Mouse (Mus musculus) spleen, adult 18-20 months (tissue): ENCODE measurements around the gene Thsd4.

Source experiments
- DNase-seq, 2 experiments: peaks; one replicate each; pipeline ENCODE4 v3.0.0; 2022; ENCODE audit warnings: mixed read lengths in 2 of 2

Gene Thsd4

GRCm38 (mm10) chr9:60454406-60455076 lies 67.3 kb downstream of the Thsd4 start:
- no peak for DNase-seq

DNA sequence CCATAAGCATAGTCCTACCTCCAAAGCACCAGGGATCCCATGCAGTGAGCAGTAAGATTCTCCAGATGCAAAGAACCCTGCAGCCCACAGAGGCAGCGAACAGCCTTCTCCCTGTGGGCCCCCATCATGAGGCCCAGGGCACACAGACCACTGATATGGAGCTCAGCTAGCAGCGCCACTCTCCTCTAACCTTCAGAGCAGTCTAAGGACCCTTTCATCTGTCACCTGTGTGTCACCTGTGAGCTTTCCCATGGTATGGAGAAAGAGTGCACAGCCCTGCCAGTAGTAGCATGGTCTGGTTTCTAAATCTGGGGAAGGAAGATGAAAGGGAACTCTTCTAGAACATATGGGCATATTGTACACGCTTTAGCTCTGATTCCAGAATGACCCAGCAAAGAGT lies 72.3 kb downstream of the Thsd4 start:
- no peak for DNase-seq

DNA sequence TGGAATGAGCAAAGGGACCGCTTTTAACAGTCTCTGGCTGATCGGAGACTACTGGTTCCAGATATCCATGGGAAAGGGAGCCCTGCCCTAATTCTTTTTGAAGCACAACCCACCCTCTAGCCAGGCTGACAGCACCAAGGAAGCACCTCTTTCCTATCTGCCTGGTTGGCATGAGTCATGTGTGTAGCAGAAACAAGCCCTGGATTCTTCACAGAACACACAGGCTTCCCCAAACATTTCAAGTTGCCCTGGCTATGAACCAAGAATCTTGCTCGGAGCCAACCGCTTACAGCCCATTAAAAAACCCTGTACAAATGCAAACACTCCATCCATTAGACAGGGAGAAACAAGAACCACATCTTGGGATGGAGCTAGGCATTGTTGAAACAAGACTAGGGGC lies 76.0 kb downstream of the Thsd4 start:
- DNase-seq = no peak

- DNase-seq = no peak
Measured at GRCm38 (mm10) chr9:60441274-60441902, 80.5 kb downstream of the Thsd4 start.

- no peak for DNase-seq
Measured at GRCm38 (mm10) chr9:60440506-60440905, 81.3 kb downstream of the Thsd4 start.

DNA sequence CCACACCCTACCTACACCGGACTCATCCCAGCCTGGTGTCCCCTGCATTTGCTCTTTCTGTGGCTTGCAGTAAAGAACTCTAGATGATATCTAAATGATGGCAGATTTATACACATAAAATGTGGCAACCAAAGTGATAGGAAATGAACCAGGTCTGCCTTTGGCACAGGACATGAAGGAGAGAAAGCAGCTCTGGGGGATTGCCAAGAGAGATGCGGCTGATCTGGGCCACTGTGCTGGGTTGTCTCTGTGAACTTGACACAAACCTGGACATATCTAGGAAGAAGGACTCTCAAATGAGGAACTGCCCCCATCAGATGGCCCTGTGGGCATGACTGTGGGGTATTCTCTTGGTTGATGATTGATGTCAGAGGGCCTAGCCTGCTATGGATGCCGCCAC lies 85.6 kb downstream of the Thsd4 start:
- no peak for DNase-seq

GRCm38 (mm10) chr9:60434093-60434492 lies 87.8 kb downstream of the Thsd4 start:
- DNase-seq = no peak

DNA sequence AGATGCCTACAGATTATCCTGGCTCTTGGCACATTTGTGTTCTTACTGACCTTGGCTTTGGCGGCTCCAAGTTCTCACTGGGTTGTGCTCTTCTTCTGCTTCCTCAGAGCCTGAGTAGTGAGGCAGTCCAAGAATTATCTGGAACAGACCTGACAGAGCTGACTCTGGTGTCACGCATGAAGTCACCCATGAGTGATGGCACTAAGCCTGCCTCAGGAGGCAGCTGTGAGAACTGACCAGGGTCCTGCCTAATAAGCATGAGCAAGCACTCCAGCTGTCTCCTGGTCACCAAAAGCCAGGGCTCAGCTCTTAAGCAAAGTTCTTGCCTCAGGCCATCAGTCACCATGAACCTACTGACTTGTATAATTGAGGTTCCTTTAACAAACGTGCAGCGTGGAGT lies 89.9 kb downstream of the Thsd4 start:
- no peak for DNase-seq

DNA sequence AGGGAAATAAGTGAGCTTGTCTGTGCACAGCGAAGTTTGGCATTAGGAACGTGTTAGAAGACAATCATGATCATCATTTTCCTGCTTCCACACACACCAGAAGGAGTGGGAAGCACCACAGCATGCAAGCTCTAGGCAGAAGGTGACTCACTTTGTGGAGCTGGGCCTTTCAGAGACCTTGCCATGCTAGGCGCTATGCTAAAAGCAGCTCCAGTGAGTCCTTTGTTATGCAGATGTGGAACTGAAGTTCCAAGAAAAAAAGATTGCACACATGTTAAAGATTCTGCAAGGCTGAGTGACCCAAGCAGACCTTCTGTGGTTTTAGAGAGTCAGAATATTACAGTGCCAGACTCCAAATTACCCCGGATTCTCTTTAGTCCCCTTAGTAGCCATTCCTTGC lies 91.8 kb downstream of the Thsd4 start:
- no peak for DNase-seq

DNA sequence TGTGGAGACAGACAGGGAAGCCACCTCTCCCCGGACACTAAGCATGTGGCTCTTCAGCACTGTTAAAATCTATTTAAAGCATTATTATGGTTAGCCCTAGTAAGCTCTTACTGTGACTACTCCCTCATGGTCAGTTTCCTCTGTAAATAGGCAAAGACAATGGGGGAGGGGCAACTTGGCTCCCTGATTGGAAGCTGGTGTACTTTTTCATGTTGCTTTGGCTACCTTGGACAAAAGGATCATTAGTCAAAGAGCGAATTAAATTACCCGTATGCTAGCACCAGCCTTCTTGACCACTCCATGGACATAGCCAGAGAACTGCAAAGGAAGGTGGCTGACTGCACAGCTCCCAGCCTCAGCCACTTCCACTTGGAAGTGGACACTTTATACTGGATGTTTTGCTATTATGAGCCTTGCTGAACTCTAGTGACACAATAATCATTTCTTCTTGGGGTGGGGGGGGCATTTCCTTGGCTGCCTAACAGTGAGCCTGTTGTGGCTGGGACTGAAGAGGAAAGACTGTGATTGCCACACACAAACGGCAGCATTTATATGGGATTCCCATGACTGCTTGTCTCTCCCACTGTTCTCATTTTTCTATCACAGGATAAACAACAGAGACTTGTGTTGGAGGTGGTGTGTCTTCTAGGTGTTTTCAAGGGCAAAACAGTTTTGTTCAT lies 107.6 kb downstream of the Thsd4 start:
- no peak for DNase-seq

DNA sequence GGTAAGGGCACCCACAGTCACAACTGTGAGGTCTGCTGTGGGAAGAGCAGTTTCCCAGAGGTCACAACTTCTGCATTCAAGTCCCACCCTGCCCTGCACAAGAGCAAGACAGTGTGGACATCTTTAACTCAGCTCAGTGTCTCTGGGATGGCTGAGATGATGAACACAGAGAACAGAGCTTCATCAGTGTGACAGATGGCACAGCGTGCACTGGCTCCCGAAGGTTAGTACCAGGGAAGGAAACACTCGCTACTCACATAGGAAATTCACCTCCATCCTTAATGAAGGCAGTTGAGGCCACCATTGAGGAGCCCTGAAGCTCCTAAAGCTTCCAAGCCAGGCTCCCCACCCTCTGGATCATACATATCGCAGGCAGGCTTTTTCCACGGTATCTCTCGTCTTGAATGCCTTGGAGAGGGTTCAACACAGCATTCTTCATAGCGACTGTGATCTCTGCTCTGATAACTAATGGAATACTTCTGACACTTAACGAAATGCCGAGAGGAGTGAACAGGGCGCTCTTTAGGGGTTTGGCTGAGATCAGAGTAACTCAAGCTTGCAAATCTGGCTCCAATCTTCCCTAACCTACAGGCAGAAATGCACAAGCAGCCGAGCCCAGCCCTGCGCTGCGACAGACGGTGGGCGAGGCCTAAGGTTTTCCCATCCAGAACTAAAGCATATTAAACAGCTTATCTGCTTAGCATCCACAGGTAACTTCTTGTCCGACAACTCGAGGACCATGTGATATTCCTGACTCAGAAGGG lies 110.8 kb downstream of the Thsd4 start:
- no peak for DNase-seq

DNA sequence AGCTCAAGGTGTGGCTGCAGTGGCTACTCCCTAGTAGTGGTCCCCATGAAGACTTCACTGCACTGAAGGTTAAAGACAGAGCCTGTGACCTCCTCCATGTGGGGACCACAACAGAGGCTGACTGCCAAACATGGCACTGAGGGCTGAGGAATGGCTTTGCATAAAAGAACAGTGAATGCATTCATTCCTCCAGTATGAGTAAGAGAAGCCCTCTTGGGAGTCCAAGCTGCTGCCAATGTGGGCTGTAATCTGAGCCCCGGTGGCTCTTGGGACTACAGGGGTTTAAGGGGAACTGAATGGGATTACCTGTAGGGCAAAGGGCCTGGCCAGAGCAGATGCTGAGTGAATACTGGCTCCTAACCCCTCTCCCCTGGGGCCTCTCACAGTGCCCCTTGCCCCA lies 114.5 kb downstream of the Thsd4 start:
- DNase-seq = no peak

GRCm38 (mm10) chr9:60405777-60406176 lies 116.1 kb downstream of the Thsd4 start:
- no peak for DNase-seq

DNA sequence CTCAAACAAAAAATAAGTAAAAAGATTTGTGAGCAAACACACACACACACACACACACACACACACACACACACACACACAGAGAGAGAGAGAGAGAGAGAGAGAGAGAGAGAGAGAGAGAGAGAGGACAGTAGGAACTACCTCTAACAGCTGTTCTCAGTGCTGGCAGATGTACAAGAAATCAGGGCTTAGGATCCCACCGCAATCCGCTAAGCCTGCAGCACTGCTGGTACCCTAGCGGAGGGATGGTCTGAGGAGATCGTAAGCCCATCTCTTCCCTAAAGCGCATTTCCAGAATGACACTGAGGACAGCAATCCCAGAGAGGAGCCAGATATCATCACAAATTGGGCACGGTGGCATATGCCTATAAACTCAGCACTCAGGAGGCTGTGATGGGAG lies 119.2 kb downstream of the Thsd4 start:
- DNase-seq = no peak

DNA sequence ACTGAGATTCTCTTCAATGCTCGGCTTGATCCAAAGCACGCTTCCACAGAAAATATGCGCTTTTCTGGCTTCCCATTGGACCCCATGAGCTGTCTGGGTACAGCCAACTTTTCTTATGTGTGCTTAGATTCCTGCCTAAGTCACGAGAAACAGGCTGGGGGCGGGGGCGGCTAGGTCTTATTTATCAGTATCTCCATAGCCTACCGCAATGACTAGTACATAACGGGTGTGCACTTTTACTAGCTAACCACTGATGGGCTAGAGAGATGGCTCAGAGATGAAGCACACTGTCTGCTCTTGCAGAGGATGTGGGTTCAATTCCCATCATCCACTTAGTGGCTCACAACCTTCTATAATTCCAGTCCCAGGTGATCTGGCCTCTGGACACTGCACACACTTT lies 121.8 kb downstream of the Thsd4 start:
- no peak for DNase-seq

DNA sequence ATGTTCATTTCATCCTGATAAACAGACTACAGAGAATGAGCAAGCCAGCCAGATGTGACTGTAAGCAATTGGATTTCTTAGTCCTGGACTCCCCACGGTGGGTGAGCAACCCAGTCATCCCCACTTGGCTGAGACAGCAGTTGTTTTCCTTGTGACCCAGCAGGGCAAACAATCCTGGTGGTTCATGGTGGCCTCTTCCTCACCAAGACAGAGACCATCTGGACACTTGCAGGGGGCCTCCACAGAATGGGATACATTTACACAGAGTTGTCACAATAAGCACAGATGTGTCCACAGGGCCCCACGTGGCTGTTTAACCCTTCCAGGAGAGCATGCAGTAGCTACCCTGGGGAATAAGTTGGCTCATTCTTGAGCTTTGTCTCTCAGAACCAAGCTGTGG lies 123.8 kb downstream of the Thsd4 start:
- no peak for DNase-seq

- no peak for DNase-seq
Measured at GRCm38 (mm10) chr9:60396096-60396495, 125.8 kb downstream of the Thsd4 start.

GRCm38 (mm10) chr9:60392916-60393315 lies 128.9 kb downstream of the Thsd4 start:
- DNase-seq = no peak

- DNase-seq = no peak
Measured at GRCm38 (mm10) chr9:60384751-60385150, 137.1 kb downstream of the Thsd4 start.

DNA sequence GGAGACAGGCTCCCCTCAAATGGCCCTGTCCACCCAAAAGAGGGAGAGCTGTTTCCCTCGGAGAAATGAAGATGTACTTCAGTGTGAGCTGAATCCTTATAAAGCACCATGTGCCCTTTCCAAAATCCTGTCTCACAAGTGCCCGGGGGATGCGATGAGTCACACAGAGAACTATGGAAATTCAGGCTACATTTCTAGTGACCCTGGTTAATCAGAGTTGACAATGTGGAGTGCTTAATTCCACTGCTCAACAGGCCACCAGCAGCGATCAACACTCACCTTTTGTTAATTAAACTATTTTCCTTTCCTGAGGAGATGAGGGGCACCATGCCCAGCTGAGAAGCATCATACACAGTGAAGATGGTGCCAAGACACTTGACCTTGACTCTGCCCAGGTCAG lies 138.9 kb downstream of the Thsd4 start:
- DNase-seq = no peak

DNA sequence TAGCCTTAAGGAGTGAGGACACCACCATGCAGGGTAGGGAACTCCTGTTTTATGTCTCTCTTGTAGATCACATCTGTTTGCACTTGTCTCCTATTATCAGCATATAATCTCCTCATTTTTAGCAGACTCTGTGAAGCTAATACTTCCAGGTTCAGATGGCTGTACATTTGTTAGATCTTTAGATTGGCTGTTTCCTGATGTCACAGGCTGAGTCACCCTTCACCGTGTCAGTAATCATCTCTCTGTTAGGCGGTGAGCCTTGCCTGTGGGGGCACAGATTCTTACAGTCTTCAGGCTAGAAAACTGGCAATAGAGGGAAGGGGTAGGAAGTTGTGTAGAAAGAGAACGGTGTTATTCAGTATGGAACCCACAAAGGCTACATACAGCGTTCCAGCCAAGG lies 139.3 kb downstream of the Thsd4 start:
- no peak for DNase-seq

DNA sequence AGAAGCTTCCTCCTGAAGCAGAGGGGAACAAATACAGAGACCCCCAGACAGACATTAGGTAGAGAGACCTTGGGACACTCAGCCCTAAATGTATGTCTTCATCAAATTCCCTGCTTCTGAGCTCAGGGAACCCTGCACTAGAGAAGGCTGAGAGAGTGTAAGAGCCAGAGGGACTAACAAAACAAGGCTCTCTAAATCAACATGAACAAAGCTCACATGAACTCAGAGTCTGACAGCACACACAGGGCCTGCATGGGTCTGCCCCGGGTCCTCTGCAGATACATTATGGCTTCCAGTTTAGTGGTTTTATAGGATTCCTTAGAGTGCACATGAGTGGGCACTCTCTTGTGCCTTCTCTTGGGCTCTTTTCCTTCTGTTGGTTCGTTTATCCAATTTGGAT lies 140.8 kb downstream of the Thsd4 start:
- DNase-seq = no peak

GRCm38 (mm10) chr9:60380550-60380949 lies 141.3 kb downstream of the Thsd4 start:
- no peak for DNase-seq

DNA sequence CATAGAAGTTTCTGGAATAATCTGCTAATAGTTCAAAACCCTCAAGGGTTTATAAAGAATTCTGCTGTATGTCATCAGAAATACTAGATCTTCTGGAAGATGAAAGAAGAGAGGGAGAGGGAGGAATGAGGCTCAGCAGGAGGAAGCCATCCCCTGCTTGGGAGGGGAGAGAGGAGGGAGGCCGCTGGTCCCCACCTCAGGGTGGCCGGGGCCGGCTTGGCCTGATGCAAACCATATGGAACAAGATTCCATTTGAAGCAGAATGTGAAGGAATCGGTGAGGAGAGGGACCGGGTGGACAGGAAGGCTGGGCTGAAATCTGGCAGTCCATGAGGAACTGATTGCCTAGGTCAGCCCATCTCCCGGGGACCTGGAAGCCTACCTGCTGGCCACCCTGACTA lies 143.6 kb downstream of the Thsd4 start:
- no peak for DNase-seq
